Comparison of ENCODE assay signal across 33 mouse cellular contexts in genomic region chr1:83496888-83497287, GRCm38 (mm10).
"Had no signal": no experiment of that assay in that cellular context is flagged by ENCODE, and none has a peak within 500 bp of the region (broad histone marks: within the 10 kb centered on the region; RNA-seq: fewer than 3 reads in every experiment).

No protein-coding gene starts in this region.

- H3K27ac ChIP-seq: heart, embryonic 13.5 days; hindbrain, embryonic 10.5 days; hindbrain, embryonic 12.5 days; hindbrain, embryonic 13.5 days; hindbrain, embryonic 14.5 days; hindbrain, embryonic 15.5 days; hindbrain, postnatal 0 days; intestine, embryonic 15.5 days; kidney, embryonic 15.5 days; kidney, postnatal 0 days; layer of hippocampus, adult 2 months; left cerebral cortex, adult 2 months had no signal

- DNase-seq: heart, postnatal 10 days; heart, postnatal 14 days; heart, postnatal 36 days; heart, postnatal 4 days; kidney, adult 11 months; kidney, adult 18-20 months; kidney, adult 2 months; kidney, adult 8-10 months; kidney, adult 9 months; kidney, postnatal 10 days; kidney, postnatal 14 days; kidney, postnatal 25 days; kidney, postnatal 36 days; kidney, postnatal 4 days; layer of hippocampus, adult 9-11 months; layer of hippocampus, postnatal 36 days had no signal

- ATAC-seq: hindbrain, embryonic 16.5 days; hindbrain, postnatal 0 days; inflammation-experienced regulatory T-cells, adult 6 months; intestine, embryonic 15.5 days; intestine, embryonic 16.5 days; intestine, postnatal 0 days had no signal

- H3K27me3 ChIP-seq: heart, embryonic 13.5 days; hindbrain, embryonic 12.5 days; hindbrain, embryonic 13.5 days; hindbrain, embryonic 15.5 days; intestine, embryonic 15.5 days; kidney, embryonic 15.5 days had no signal

- H3K36me3 ChIP-seq: heart, embryonic 13.5 days; hindbrain, embryonic 10.5 days; hindbrain, embryonic 12.5 days; hindbrain, embryonic 13.5 days; hindbrain, embryonic 15.5 days; intestine, embryonic 15.5 days; kidney, embryonic 15.5 days had no signal

- H3K4me3 ChIP-seq: heart, embryonic 13.5 days; hindbrain, embryonic 10.5 days; hindbrain, embryonic 12.5 days; hindbrain, embryonic 13.5 days; hindbrain, embryonic 15.5 days; intestine, embryonic 15.5 days; kidney, embryonic 15.5 days; layer of hippocampus, adult 2 months; left cerebral cortex, adult 2 months had no signal

- H3K4me2 ChIP-seq: heart, embryonic 11.5 days; heart, embryonic 13.5 days; hindbrain, embryonic 12.5 days; hindbrain, embryonic 13.5 days; hindbrain, embryonic 14.5 days; hindbrain, embryonic 15.5 days; intestine, embryonic 15.5 days; kidney, embryonic 15.5 days had no signal

- H3K4me1 ChIP-seq: hindbrain, embryonic 10.5 days; hindbrain, embryonic 12.5 days; hindbrain, embryonic 13.5 days; hindbrain, embryonic 15.5 days; intestine, embryonic 15.5 days; kidney, embryonic 15.5 days had no signal

- H3K9ac ChIP-seq: heart, embryonic 13.5 days; hindbrain, embryonic 12.5 days; hindbrain, embryonic 13.5 days; hindbrain, embryonic 14.5 days; hindbrain, embryonic 15.5 days; intestine, embryonic 15.5 days; kidney, embryonic 15.5 days had no signal

- H3K9me3 ChIP-seq: heart, embryonic 13.5 days; hindbrain, embryonic 10.5 days; hindbrain, embryonic 12.5 days; hindbrain, embryonic 13.5 days; hindbrain, embryonic 15.5 days; intestine, embryonic 15.5 days; kidney, embryonic 15.5 days had no signal
